Mouse (Mus musculus): ENCODE measurements around the gene Bmpr1a. TPM values are rescaled to one million over a fixed set of nuclear protein-coding genes. Genes with fewer than 3 reads are reported as not detected.

Bmpr1a gene
- polyA plus RNA-seq, 1 experiment from 2014 or later, result 60.4 TPM

GRCm38 (mm10) chr14:34453648-34454047, 49.5 kb downstream of the Bmpr1a start:
- no peaks in the 10 kb centered on the region for H3K27me3 ChIP-seq (ENCODE audit: control insufficient read depth, insufficient read depth, low read length)
- ATAC-seq (replicated peaks; ENCODE audit: low FRiP score) (peak; percentile 80), DNase-seq (ENCODE audit: low spot score) (peak; percentile 54)

GRCm38 (mm10) chr14:34451872-34452271, 51.3 kb downstream of the Bmpr1a start:
- no peak overlapping the region for H3K27ac ChIP-seq (ENCODE audit: low read depth, low read length)
- no peaks in the 10 kb centered on the region; the same call in 1 of the 2 replicates for H3K4me1 ChIP-seq (replicated peaks; ENCODE audit: control insufficient read depth, insufficient read depth, low read length)
- no peaks in the 10 kb centered on the region for H3K27me3 ChIP-seq (ENCODE audit: control insufficient read depth, insufficient read depth, low read length)
- no peak for DNase-seq (ENCODE audit: low spot score)
- H3K4me2 ChIP-seq (ENCODE audit: low read depth, low read length, severe bottlenecking), result no peak overlapping the region
- no peak for ATAC-seq (replicated peaks; ENCODE audit: low FRiP score)
- H3K9me3 ChIP-seq (ENCODE audit: control insufficient read depth, low read length), result no peaks in the 10 kb centered on the region
- no peaks in the 10 kb centered on the region; the same call in 1 of the 2 replicates for H3K36me3 ChIP-seq (ENCODE audit: control insufficient read depth, insufficient read depth, low read length)
- H3K9ac ChIP-seq (ENCODE audit: low read length), result no peak overlapping the region
- no peak overlapping the region for H3K4me3 ChIP-seq (ENCODE audit: low read depth, low read length)

More at GRCm38 (mm10) chr14:34453648-34454047, 49.5 kb downstream of the Bmpr1a start:
- Histone ChIP-seq H3K4me3 (ENCODE audit: low read depth, low read length) (no peak overlapping the region), H3K4me2 (ENCODE audit: low read depth, low read length, severe bottlenecking) (no peak overlapping the region), H3K9ac (ENCODE audit: low read length) (peak overlapping the region; percentile 14; the same call in 1 of the 2 replicates), H3K36me3 (ENCODE audit: control insufficient read depth, insufficient read depth, low read length) (no peaks in the 10 kb centered on the region; the same call in 1 of the 2 replicates), H3K27ac (ENCODE audit: low read depth, low read length) (peak overlapping the region; percentile 69), H3K9me3 (ENCODE audit: control insufficient read depth, low read length) (no peaks in the 10 kb centered on the region), H3K4me1 (replicated peaks; ENCODE audit: control insufficient read depth, insufficient read depth, low read length) (no peaks in the 10 kb centered on the region; the same call in 1 of the 2 replicates)
- 11% methylated on average over 6 of the region's 6 CpGs for WGBS

- ATAC-seq (replicated peaks; ENCODE audit: low FRiP score) (no peak), DNase-seq (ENCODE audit: low spot score) (no peak)
- Histone ChIP-seq H3K27ac (ENCODE audit: low read depth, low read length) (no peak overlapping the region), H3K36me3 (ENCODE audit: control insufficient read depth, insufficient read depth, low read length) (peaks cover 3% of the 10 kb centered on the region; the same call in 1 of the 2 replicates), H3K4me3 (ENCODE audit: low read depth, low read length) (no peak overlapping the region), H3K9me3 (ENCODE audit: control insufficient read depth, low read length) (no peaks in the 10 kb centered on the region), H3K9ac (ENCODE audit: low read length) (no peak overlapping the region), H3K4me2 (ENCODE audit: low read depth, low read length, severe bottlenecking) (no peak overlapping the region), H3K4me1 (replicated peaks; ENCODE audit: control insufficient read depth, insufficient read depth, low read length) (no peaks in the 10 kb centered on the region; the same call in 1 of the 2 replicates), H3K27me3 (ENCODE audit: control insufficient read depth, insufficient read depth, low read length) (no peaks in the 10 kb centered on the region)
- 95% methylated on average over 5 of the region's 5 CpGs for WGBS
Measured at GRCm38 (mm10) chr14:34450451-34450850, 52.7 kb downstream of the Bmpr1a start.

- H3K9me3 ChIP-seq (ENCODE audit: control insufficient read depth, low read length), result no peaks in the 10 kb centered on the region
- no peak overlapping the region for H3K9ac ChIP-seq (ENCODE audit: low read length)
- no peak overlapping the region for H3K27ac ChIP-seq (ENCODE audit: low read depth, low read length)
- WGBS, result 72% methylated on average over 9 of the region's 9 CpGs
- H3K27me3 ChIP-seq (ENCODE audit: control insufficient read depth, insufficient read depth, low read length), result no peaks in the 10 kb centered on the region
- H3K4me2 ChIP-seq (ENCODE audit: low read depth, low read length, severe bottlenecking), result no peak overlapping the region
- ATAC-seq (replicated peaks; ENCODE audit: low FRiP score) (no peak), DNase-seq (ENCODE audit: low spot score) (no peak)
- H3K4me1 ChIP-seq (replicated peaks; ENCODE audit: control insufficient read depth, insufficient read depth, low read length), result no peaks in the 10 kb centered on the region; the same call in 1 of the 2 replicates
- H3K36me3 ChIP-seq (ENCODE audit: control insufficient read depth, insufficient read depth, low read length), result peaks cover 3% of the 10 kb centered on the region; the same call in 1 of the 2 replicates
- H3K4me3 ChIP-seq (ENCODE audit: low read depth, low read length), result no peak overlapping the region
Measured at GRCm38 (mm10) chr14:34449807-34450206, 53.3 kb downstream of the Bmpr1a start.

- Histone ChIP-seq H3K4me2 (ENCODE audit: low read depth, low read length, severe bottlenecking) (no peak overlapping the region), H3K27ac (ENCODE audit: low read depth, low read length) (no peak overlapping the region), H3K9me3 (ENCODE audit: control insufficient read depth, low read length) (no peaks in the 10 kb centered on the region), H3K36me3 (ENCODE audit: control insufficient read depth, insufficient read depth, low read length) (peaks cover 3% of the 10 kb centered on the region; the same call in 1 of the 2 replicates), H3K9ac (ENCODE audit: low read length) (no peak overlapping the region), H3K27me3 (ENCODE audit: control insufficient read depth, insufficient read depth, low read length) (no peaks in the 10 kb centered on the region), H3K4me3 (ENCODE audit: low read depth, low read length) (no peak overlapping the region), H3K4me1 (replicated peaks; ENCODE audit: control insufficient read depth, insufficient read depth, low read length) (no peaks in the 10 kb centered on the region; the same call in 1 of the 2 replicates)
- ATAC-seq (replicated peaks; ENCODE audit: low FRiP score) (no peak), DNase-seq (ENCODE audit: low spot score) (no peak)
Measured at GRCm38 (mm10) chr14:34448398-34448797, 54.7 kb downstream of the Bmpr1a start.

- peaks cover 3% of the 10 kb centered on the region; the same call in 1 of the 2 replicates for H3K36me3 ChIP-seq (ENCODE audit: control insufficient read depth, insufficient read depth, low read length)
- no peak overlapping the region for H3K4me2 ChIP-seq (ENCODE audit: low read depth, low read length, severe bottlenecking)
- no peaks in the 10 kb centered on the region for H3K27me3 ChIP-seq (ENCODE audit: control insufficient read depth, insufficient read depth, low read length)
- H3K9me3 ChIP-seq (ENCODE audit: control insufficient read depth, low read length), result no peaks in the 10 kb centered on the region
- H3K4me1 ChIP-seq (replicated peaks; ENCODE audit: control insufficient read depth, insufficient read depth, low read length), result no peaks in the 10 kb centered on the region
- DNase-seq (ENCODE audit: low spot score) (no peak), ATAC-seq (replicated peaks; ENCODE audit: low FRiP score) (no peak)
- H3K4me3 ChIP-seq (ENCODE audit: low read depth, low read length), result no peak overlapping the region
- WGBS, result 96% methylated on average over 4 of the region's 4 CpGs
- no peak overlapping the region for H3K9ac ChIP-seq (ENCODE audit: low read length)
- H3K27ac ChIP-seq (ENCODE audit: low read depth, low read length), result no peak overlapping the region
Measured at GRCm38 (mm10) chr14:34447659-34448058, 55.5 kb downstream of the Bmpr1a start.

GRCm38 (mm10) chr14:34446624-34447023, 56.5 kb downstream of the Bmpr1a start:
- H3K9me3 ChIP-seq (ENCODE audit: control insufficient read depth, low read length), result no peaks in the 10 kb centered on the region
- H3K36me3 ChIP-seq (ENCODE audit: control insufficient read depth, insufficient read depth, low read length), result peaks cover 6% of the 10 kb centered on the region
- ATAC-seq (replicated peaks; ENCODE audit: low FRiP score) (no peak), DNase-seq (ENCODE audit: low spot score) (no peak)
- H3K9ac ChIP-seq (ENCODE audit: low read length), result no peak overlapping the region
- H3K27me3 ChIP-seq (ENCODE audit: control insufficient read depth, insufficient read depth, low read length), result no peaks in the 10 kb centered on the region
- H3K4me1 ChIP-seq (replicated peaks; ENCODE audit: control insufficient read depth, insufficient read depth, low read length), result no peaks in the 10 kb centered on the region
- no peak overlapping the region for H3K4me3 ChIP-seq (ENCODE audit: low read depth, low read length)
- no peak overlapping the region for H3K4me2 ChIP-seq (ENCODE audit: low read depth, low read length, severe bottlenecking)
- no peak overlapping the region for H3K27ac ChIP-seq (ENCODE audit: low read depth, low read length)
- WGBS, result 95% methylated on average over 6 of the region's 6 CpGs

GRCm38 (mm10) chr14:34445348-34445747, 57.8 kb downstream of the Bmpr1a start:
- Histone ChIP-seq H3K27me3 (ENCODE audit: control insufficient read depth, insufficient read depth, low read length) (no peaks in the 10 kb centered on the region), H3K4me2 (ENCODE audit: low read depth, low read length, severe bottlenecking) (no peak overlapping the region), H3K4me3 (ENCODE audit: low read depth, low read length) (no peak overlapping the region), H3K27ac (ENCODE audit: low read depth, low read length) (no peak overlapping the region), H3K36me3 (ENCODE audit: control insufficient read depth, insufficient read depth, low read length) (peaks cover 6% of the 10 kb centered on the region), H3K9ac (ENCODE audit: low read length) (no peak overlapping the region), H3K4me1 (replicated peaks; ENCODE audit: control insufficient read depth, insufficient read depth, low read length) (no peaks in the 10 kb centered on the region), H3K9me3 (ENCODE audit: control insufficient read depth, low read length) (no peaks in the 10 kb centered on the region)
- ATAC-seq (replicated peaks; ENCODE audit: low FRiP score) (no peak), DNase-seq (ENCODE audit: low spot score) (no peak)
- 93% methylated on average over 3 of the region's 3 CpGs for WGBS

GRCm38 (mm10) chr14:34444924-34445323, 58.2 kb downstream of the Bmpr1a start:
- H3K36me3 ChIP-seq (ENCODE audit: control insufficient read depth, insufficient read depth, low read length), result peaks cover 6% of the 10 kb centered on the region

More at GRCm38 (mm10) chr14:34444924-34445323, 58.2 kb downstream of the Bmpr1a start:
- Histone ChIP-seq H3K9me3 (ENCODE audit: control insufficient read depth, low read length) (no peaks in the 10 kb centered on the region), H3K27me3 (ENCODE audit: control insufficient read depth, insufficient read depth, low read length) (no peaks in the 10 kb centered on the region), H3K9ac (ENCODE audit: low read length) (no peak overlapping the region), H3K4me3 (ENCODE audit: low read depth, low read length) (no peak overlapping the region), H3K4me2 (ENCODE audit: low read depth, low read length, severe bottlenecking) (no peak overlapping the region), H3K27ac (ENCODE audit: low read depth, low read length) (no peak overlapping the region), H3K4me1 (replicated peaks; ENCODE audit: control insufficient read depth, insufficient read depth, low read length) (no peaks in the 10 kb centered on the region)
- DNase-seq (ENCODE audit: low spot score) (no peak), ATAC-seq (replicated peaks; ENCODE audit: low FRiP score) (no peak)

Data from forebrain, embryonic 11.5 days (tissue).